Mouse (Mus musculus) C2C12 (cell line): ENCODE results near the gene Fam129b.

Experiments
- CEBPB ChIP-seq: IDR thresholded peaks from one replicate; pipeline ENCODE4 v1.6.1; 2011; ENCODE audit warnings: low read depth, mild to moderate bottlenecking, control low read depth, moderate library complexity
- CTCF ChIP-seq: IDR thresholded peaks from one replicate; pipeline ENCODE4 v1.5.1; 2011; ENCODE audit not compliant: control insufficient read depth, insufficient read depth, insufficient read length
- FOSL1 ChIP-seq: IDR thresholded peaks from one replicate; pipeline ENCODE4 v1.8.0; 2011; ENCODE audit warnings: mild to moderate bottlenecking, low read length; ENCODE audit not compliant: poor library complexity, insufficient read depth, severe bottlenecking
- MAX ChIP-seq: IDR thresholded peaks from one replicate; pipeline ENCODE4 v1.6.1; 2011; ENCODE audit warnings: mild to moderate bottlenecking, control low read depth
- MYOD1 ChIP-seq: IDR thresholded peaks from one replicate; pipeline ENCODE4 v1.6.1; 2011; ENCODE audit warnings: low read depth; ENCODE audit not compliant: control insufficient read depth, insufficient read length

- TF ChIP-seq CEBPB: no peak
- no peak for TF ChIP-seq CTCF
- no peak for TF ChIP-seq MAX
- TF ChIP-seq MYOD1: no peak
- TF ChIP-seq FOSL1: no peak
These were observed 3.7 kb downstream of the Fam129b start for GRCm38 (mm10) chr2:32879593-32879992.
